Comparison of ENCODE assay signal across 12 mouse cellular contexts in the genomic region with DNA sequence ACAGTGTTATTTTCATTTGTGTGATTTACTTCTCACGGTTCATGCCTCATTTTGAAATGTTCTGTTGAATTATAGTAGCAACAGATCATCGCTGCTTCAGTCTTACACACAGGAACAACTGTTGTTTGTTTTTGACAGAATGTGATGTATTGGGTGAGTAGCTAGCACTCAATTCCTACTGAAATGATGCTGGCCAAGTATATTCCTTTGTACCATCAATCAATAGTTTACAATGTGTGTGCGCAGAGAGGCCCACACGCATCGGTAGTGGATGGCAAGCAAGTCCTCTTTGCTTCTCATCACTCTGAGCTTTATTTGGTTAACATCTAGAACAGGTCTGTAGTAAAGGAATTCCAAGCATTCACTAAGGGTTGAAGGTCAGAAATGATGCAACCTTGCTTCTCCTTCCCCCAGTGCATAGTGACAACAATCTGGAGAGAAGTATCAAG. TPM values are rescaled to one million over a fixed set of nuclear protein-coding genes. Genes with fewer than 3 reads are reported as not detected.
DNase-seq lines count a peak whose midpoint lies in the region; ATAC-seq lines count a peak whose summit lies in the region.
"Had no signal": no experiment of that assay in that cellular context is flagged by ENCODE, and none has a peak within 500 bp of the region (broad histone marks: within the 10 kb centered on the region; RNA-seq: fewer than 3 reads in every experiment).

No protein-coding gene starts in this region.

- WGBS in liver, embryonic 12.5 days (ENCODE audit: insufficient replicate concordance): 81% methylated on average over 5 of the region's 5 CpGs
- 81% methylated on average over 5 of the region's 5 CpGs for WGBS in liver, embryonic 16.5 days (ENCODE audit: insufficient replicate concordance)
- 93% methylated on average over 5 of the region's 5 CpGs for WGBS in forebrain, embryonic 12.5 days

- no peaks in the 10 kb centered on the region for H3K27me3 ChIP-seq in liver, embryonic 12.5 days (replicated peaks)
- H3K27me3 ChIP-seq in liver, embryonic 16.5 days (ENCODE audit: control insufficient read depth, insufficient read depth, low read depth, low read length): no peaks in the 10 kb centered on the region
- H3K27me3 ChIP-seq in forebrain, embryonic 12.5 days: no peaks in the 10 kb centered on the region
- H3K27me3 ChIP-seq: hindbrain, embryonic 13.5 days had no signal

- peaks cover 7% of the 10 kb centered on the region for H3K36me3 ChIP-seq in liver, embryonic 12.5 days
- H3K36me3 ChIP-seq in liver, embryonic 16.5 days (ENCODE audit: control insufficient read depth, insufficient read depth): no peaks in the 10 kb centered on the region
- H3K36me3 ChIP-seq in forebrain, embryonic 12.5 days (replicated peaks): no peaks in the 10 kb centered on the region

- no peaks in the 10 kb centered on the region for H3K9me3 ChIP-seq in liver, embryonic 12.5 days (replicated peaks)
- H3K9me3 ChIP-seq in liver, embryonic 16.5 days (replicated peaks; ENCODE audit: control insufficient read depth, low read length): no peaks in the 10 kb centered on the region
- H3K9me3 ChIP-seq in forebrain, embryonic 12.5 days: no peaks in the 10 kb centered on the region
- H3K9me3 ChIP-seq: hindbrain, embryonic 13.5 days; limb, embryonic 10.5 days had no signal

- H3K9ac ChIP-seq in liver, embryonic 12.5 days: no peak overlapping the region
- no peak overlapping the region for H3K9ac ChIP-seq in liver, embryonic 16.5 days (ENCODE audit: low read depth, low read length)
- no peak overlapping the region for H3K9ac ChIP-seq in forebrain, embryonic 12.5 days
- H3K9ac ChIP-seq: hindbrain, embryonic 13.5 days had no signal

- H3K27ac ChIP-seq in liver, embryonic 12.5 days: peak overlapping the region; percentile 18; the same call in 1 of the 2 replicates
- H3K27ac ChIP-seq in liver, embryonic 16.5 days (ENCODE audit: low read length): peak overlapping the region; percentile 50
- no peak overlapping the region for H3K27ac ChIP-seq in forebrain, embryonic 12.5 days
- H3K27ac ChIP-seq: heart, adult 2 months; hindbrain, embryonic 13.5 days; limb, embryonic 10.5 days had no signal

- peaks cover 81% of the 10 kb centered on the region for H3K4me1 ChIP-seq in liver, embryonic 12.5 days
- peaks cover 57% of the 10 kb centered on the region for H3K4me1 ChIP-seq in liver, embryonic 16.5 days (ENCODE audit: control insufficient read depth, low read depth, low read length)
- no peaks in the 10 kb centered on the region for H3K4me1 ChIP-seq in forebrain, embryonic 12.5 days
- H3K4me1 ChIP-seq: hindbrain, embryonic 13.5 days had no signal

- H3K4me2 ChIP-seq in liver, embryonic 12.5 days: no peak overlapping the region
- no peak overlapping the region for H3K4me2 ChIP-seq in liver, embryonic 16.5 days (ENCODE audit: low read depth, low read length)
- no peak overlapping the region for H3K4me2 ChIP-seq in forebrain, embryonic 12.5 days
- H3K4me2 ChIP-seq: hindbrain, embryonic 13.5 days had no signal

- H3K4me3 ChIP-seq in liver, embryonic 12.5 days: no peak overlapping the region
- no peak overlapping the region for H3K4me3 ChIP-seq in liver, embryonic 16.5 days (ENCODE audit: low read depth, low read length)
- no peak overlapping the region for H3K4me3 ChIP-seq in forebrain, embryonic 12.5 days (replicated peaks)
- H3K4me3 ChIP-seq: heart, adult 2 months; hindbrain, embryonic 13.5 days; limb, embryonic 10.5 days had no signal

- no peak for ATAC-seq in liver, embryonic 12.5 days
- 0 out of 2 replicates have a peak, but pooled peaks have one; percentile 12 for ATAC-seq in liver, embryonic 16.5 days (ENCODE audit: low read depth)
- no peak for ATAC-seq in forebrain, embryonic 12.5 days (ENCODE audit: low FRiP score)

- DNase-seq in liver: no peak
- DNase-seq in ZHBTc4 (ENCODE audit: low read depth, low spot score): peak; percentile 37
- DNase-seq in forelimb bud, embryonic 11.5 days (ENCODE audit: low read depth, low spot score): peak; percentile 41
- no peak for DNase-seq in thymus, postnatal 10 days (ENCODE audit: low spot score in 2 of 2)
- no peak for DNase-seq in heart, postnatal 4 days
- DNase-seq: cerebellum, postnatal 25 days; heart, adult 2 months had no signal

RNA-seq across cellular contexts. Expression of a gene that starts 14.4 kb away (rescaled TPM):
- 13.5 and 13.6 TPM in 2 replicates for polyA plus RNA-seq in liver, embryonic 12.5 days (2016; fragmentation: Nextera tagmentation; extraction: Ambion mirVana)
- 3.5 and 3.8 TPM in 2 replicates for polyA plus RNA-seq in liver, embryonic 16.5 days (2015; fragmentation: Nextera tagmentation; extraction: Ambion mirVana)
- 11.7 and 13.7 TPM in 2 replicates for polyA plus RNA-seq in forebrain, embryonic 12.5 days (2016; fragmentation: Nextera tagmentation; extraction: Ambion mirVana)
- total RNA-seq in heart, postnatal 4 days (2021): 10 to 100 TPM; 39.2 to 40.3 TPM

Comparison
In these comparisons a context has a peak if more than half of its experiments do, and no peak if none do; other contexts are left out.
1. DNase-seq: peak in ZHBTc4 (single experiment) and forelimb bud, embryonic 11.5 days (single experiment); none in liver (single experiment), thymus, postnatal 10 days (0 of 2) and heart, postnatal 4 days (single experiment).